Mouse (Mus musculus) induced T-regulatory cell, adult 2 months (primary cell): Measurements from ENCODE around the gene 1700001C19Rik.
A peak's percentile ranks its signal among the peaks of the same experiment; 100 is the strongest.
"Not testable (repeated sequence)": the region's sequence is repeated elsewhere in the genome, so short reads cannot be mapped to it uniquely, and the experiment has no call there.

Source experiments
- DNase-seq: peaks from one replicate; pipeline ENCODE4 v3.0.0-alpha.2; 2012; ENCODE audit warnings: low read depth

The 1700001C19Rik gene

GRCm38 (mm10) chr17:47436156-47436906 lies 845 bp downstream of the 1700001C19Rik start, which contains the start of gene AI661453:
TSS of gene AI661453 (plus strand) at chr17:47436615.
- DNase-seq = peak; percentile 16

GRCm38 (mm10) chr17:47430815-47431214 lies 6.4 kb downstream of the 1700001C19Rik start:
- peak; percentile 48 for DNase-seq

GRCm38 (mm10) chr17:47428831-47429304 lies 8.3 kb downstream of the 1700001C19Rik start:
- no peak for DNase-seq

GRCm38 (mm10) chr17:47427316-47427715 lies 9.9 kb downstream of the 1700001C19Rik start:
- peak; percentile 20 for DNase-seq

DNA sequence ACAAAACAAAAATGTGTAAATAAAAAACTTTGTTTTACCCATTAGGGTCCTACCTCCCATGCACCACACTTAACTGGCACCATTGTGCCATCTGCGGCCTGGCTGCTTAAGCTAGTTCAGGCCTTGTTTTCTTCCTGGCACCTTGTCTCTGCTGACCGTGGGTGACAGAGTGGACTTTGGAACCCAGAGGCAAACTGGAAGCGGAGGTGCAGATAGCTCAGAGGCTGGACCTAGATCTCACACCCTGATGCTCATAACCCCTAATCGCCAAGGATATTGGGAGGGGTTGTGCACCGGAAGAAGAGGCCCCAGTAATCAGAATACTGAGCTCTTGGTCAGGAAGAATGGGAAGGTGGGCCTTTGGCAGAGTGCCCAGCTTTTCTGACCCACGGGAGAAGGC lies 13.0 kb downstream of the 1700001C19Rik start:
- no peak for DNase-seq

DNA sequence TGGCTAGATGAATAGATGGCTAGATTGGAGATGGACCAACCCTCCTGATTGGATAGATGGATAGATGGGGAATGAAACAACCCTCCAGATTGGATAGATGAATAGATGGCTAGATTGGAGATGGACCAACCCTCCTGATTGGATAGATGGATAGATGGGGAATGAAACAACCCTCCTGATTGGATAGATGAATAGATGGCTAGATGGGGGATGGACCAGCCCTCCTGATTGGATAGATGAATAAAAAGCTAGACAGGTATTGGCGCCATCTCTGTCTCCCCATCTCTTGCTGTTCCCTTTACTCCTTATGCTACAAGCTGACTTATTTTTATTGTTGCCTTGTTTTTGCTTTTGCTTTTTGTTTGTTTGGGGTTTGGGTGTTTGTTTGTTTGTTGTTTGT lies 14.6 kb downstream of the 1700001C19Rik start:
- not testable (repeated sequence) for DNase-seq

DNA sequence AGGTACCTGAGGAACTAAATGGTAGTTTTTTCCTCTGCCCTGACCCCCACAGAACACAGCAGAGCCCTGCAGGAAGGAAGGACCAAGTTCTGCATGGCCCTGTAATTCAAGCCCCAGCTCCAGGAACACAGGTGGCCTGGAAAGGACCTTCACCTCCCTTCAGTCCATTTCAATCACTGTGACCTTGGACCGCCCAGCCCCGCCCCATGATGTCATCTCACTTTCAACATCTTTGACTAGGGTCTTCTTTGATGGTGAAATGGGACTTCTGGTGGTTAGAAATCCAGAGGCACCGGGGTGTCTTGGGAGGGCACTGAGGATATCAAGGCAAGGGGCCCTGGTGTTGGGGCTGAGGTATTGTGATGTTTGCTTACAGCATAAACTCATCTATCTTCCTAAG lies 15.6 kb downstream of the 1700001C19Rik start:
- DNase-seq = no peak

DNA sequence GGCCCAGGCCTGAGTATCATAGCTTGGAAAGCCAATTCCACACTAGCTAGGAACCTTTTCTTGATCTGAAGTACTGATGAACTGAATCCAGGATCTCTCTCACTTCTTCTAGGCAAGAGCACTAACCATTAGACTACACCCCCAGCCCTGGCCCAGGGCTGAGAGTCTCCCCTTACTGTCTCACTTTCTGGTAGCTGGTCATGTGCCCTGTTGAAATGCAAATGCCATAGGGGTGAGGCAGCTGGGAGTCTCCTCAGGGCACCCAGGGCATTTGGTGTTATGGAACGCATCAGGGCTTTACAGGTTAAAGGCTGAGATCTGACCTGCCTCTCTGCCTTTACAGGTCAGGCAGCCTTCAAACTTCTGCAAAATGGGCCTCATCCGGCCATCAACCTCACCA lies 17.0 kb downstream of the 1700001C19Rik start:
- DNase-seq = no peak

GRCm38 (mm10) chr17:47409897-47410861 lies 27.0 kb downstream of the 1700001C19Rik start:
- peak; percentile 6 for DNase-seq

DNA sequence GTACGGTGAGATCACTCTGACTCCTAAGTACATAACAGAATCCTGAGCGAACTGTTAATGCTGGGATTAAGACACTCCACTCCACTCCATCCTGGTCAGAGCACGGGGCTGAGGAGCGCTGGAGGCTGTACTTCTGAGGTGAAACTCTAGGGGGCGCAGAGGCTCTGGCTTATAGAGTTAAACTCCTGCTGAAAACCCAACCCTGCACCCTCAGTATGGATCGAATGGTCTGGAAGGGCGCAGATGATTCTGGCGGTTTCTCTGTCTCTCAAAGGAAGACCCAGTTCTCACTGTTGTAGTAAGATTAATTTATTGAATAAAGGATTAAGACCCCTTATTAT lies 28.6 kb downstream of the 1700001C19Rik start:
- DNase-seq = peak; percentile 73

DNA sequence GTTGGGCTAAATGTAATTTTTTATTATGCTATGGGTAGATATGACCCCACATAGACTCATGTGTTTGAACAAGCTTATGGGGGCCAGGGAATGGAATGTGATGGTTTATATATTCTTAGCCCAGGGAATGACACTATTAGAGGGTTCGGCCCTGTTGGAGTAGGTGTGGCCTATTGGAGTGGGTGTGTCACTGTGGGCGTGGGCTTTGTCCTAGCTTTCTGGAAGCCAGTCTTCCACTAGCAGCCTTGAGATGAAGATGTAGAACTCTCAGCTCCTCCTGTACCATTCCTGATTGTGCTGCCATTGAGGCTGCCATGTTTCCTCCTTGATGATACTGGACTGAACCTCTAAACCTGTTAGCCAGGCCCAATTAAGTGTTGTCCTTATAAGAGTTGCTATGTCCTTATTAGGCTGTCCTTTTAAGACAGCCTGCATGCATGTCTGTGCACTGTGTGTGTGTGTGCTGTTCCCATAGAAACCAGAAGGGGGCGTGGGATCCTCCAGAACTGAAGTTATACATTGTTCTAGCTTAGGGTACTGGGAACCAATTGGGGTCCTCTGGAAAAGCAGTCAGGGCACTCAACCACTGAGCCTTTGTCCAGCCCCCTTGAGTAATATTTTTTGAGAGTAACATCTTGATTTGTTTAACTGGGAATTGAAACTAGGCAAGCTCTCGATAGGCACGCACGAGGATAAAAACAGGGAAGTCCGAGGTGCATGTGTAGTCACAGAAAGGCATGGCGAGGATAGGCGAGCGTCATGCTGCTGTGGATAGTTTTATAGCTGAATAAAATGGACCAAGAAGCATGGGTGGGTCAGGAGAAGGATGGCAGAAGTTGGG lies 29.2 kb downstream of the 1700001C19Rik start:
- DNase-seq = peak; percentile 20

DNA sequence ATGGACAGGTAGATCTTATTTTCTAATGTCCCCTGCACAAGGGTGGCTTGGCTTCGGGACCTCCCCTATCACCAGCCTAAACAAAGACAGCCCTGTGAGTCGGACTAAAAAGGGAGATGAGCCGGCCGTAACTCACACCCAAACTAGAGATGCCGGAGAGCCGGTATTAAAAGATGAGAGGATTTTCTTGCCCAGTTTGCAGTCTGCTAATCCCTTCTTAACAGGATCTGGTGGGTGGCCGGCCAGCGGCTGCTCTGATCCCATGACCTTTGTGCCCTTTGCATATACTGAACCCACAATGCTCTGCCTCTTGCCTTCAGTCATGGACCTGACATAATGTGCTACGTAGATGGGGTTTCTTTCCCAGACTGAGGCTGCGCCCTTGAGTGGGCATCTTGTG lies 36.7 kb downstream of the 1700001C19Rik start, which contains the start of gene Guca1a:
TSS of gene Guca1a (minus strand) at position 134 of the 400 bp plus-strand sequence.
- no peak for DNase-seq

DNA sequence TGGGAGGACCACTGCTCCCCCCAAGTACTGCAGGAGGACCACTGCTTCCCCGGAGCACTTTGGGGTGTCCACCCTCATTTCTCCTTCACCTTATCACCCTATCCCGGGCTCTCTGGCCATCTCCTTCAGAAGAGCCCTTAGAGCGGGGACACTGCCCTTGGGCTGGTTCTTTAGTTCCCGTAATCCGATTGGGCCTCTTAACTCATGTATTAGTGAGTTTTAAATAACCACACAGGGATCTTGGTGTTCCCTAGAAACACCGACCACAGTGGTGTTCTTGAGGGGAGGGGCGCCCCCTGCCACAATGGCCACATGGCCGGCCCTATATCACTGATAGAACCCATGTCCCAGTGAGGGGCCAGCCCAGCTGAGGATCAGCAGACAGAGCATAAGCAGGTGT lies 38.1 kb downstream of the 1700001C19Rik start:
- no peak for DNase-seq

- DNase-seq = peak; percentile 76
Observed at GRCm38 (mm10) chr17:47395376-47395913, 41.7 kb downstream of the 1700001C19Rik start.

DNA sequence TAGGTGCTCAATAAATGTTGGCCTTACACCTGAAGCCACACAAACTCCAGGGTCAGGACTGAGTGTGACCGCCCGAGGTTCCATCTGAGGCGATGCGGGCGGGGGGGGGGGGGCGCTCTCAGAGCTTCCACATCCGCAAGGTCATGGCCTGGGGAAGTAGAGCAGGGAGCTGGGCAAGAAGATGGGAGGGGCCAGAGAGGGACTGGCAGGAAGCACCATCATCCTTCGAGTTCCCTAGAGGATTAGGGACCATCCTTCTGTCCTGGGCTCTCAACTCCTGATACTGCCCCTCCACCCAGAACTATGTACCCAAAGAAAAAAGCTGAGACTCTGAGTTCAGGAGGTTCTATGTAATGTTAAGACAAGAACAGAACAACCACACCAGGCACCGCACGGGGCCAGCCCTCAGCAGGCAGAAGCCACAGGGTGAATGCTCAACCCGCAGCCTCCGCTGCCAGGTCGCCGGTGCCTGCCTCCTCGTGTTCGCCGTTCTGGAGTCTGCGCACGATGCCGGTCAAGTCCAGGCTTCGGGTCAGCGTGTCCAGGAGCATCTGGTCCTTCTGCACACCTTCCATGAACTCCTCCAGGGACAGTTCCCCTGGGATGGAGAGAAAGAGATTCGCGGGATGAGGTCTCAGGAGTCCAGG lies 42.8 kb downstream of the 1700001C19Rik start:
- DNase-seq = peak; percentile 46

- DNase-seq = peak; percentile 78
Observed at GRCm38 (mm10) chr17:47386649-47387048, 50.5 kb downstream of the 1700001C19Rik start.

DNA sequence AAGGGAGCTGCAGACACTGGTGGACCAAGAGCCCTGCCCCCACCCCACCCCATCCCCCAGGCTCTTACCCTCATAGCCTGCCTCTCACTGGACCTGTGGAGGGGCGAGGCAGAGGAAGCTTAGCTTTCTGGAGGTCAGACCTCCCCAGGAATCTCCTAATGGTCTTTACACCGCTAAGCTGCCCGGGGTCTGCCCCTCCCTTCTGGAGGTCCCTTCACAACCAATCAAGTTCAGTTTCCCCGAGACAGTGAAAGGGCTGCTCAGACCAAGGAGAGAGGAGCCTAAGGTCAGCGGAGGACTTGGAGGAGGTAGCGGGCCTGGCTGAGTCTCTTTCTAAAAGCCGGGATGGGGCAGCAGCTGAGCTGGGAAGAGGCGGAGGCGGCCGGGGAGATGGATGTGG lies 52.0 kb downstream of the 1700001C19Rik start, which contains the start of gene Guca1b:
TSS of gene Guca1b (plus strand) at position 249 of the 400 bp plus-strand sequence.
- DNase-seq = no peak

DNA sequence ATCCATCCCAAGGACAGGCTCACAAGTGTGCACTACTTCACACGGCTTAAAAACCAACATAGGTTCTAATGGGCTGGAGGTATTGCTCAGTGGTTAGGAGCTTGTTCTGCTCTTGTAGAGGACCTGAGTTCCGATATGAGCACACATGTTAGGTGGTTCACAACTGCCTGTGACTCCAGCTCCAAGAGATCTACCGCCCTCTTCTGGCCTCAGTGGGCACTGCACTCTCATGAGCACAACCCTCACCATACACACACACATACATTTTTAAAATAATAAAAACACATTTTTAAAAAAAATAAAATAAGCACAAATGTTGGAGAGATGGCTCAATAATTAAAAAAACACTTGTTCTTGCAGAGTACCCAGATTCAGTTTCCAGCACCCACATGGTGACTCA lies 53.1 kb downstream of the 1700001C19Rik start:
- no peak for DNase-seq

- DNase-seq = no peak
Observed at GRCm38 (mm10) chr17:47383266-47383665, 53.9 kb downstream of the 1700001C19Rik start.

DNA sequence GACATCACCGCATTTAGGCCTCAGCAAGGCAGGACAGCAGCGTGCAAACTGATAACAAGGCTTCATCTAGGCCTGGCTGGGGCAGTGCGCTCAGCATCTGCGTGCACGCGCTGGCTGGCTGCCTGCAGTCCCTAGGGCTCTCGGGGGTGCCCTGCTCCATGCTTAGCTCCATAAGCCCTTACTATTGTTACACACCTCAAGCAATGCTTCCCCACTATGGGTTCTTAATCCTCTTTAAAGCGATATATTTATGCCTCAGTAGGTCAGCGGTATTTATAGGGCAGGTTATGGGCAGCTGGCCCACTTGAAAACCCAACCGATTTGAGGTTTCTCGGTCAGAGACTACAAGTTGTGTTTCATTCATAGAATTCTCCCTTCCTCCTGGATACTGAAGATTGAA lies 55.3 kb downstream of the 1700001C19Rik start:
- no peak for DNase-seq

DNA sequence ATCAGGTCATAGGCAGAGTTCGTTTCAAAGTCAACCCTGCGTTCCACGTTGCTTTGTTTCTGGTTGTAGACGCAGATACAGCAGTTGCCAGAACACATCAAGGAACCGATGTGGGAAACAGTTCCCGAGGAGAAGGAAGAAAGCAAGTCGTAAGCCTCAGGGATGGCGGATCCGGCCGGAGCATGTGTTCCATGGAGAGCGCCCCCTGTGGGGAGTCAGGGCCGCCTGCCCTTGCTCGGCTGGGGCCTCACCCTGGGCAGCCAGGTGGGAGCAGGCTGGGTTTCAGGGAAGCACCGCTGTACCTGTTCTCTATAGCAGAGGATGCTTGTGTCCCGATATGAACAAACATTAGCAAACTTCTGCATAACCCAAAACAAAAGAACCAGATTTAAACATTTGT lies 59.0 kb downstream of the 1700001C19Rik start:
- no peak for DNase-seq
